Mouse (Mus musculus): Measurements from ENCODE around the gene C030005K15Rik.

DNA sequence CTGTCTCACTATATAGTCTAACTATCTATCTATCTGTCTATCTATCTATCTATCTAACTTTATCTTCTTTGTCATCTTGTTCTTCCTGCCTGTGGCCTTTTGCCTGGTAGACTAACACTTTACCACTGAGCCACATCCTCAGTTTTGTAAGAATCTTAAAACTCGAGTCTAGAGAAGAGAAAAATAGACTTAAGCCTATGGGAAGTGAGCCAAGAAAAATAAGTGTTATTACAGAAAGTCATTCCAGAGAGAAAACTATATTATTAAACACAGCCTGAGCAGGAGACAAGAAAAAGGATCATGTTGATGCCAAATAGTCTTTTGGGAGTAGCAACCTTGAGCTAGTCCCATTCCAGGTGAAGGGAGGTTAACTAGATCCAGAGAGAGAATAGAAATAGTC, 626 bp downstream of the C030005K15Rik start:
- TF ChIP-seq CTCF (IDR thresholded peaks at IDR 0.05; ENCODE audit: low read depth) (no peak), EP300 (optimal IDR thresholded peaks at IDR 0.05) (no peak)

Measured in stomach, postnatal 0 days (tissue).